Mouse (Mus musculus) bone marrow macrophage, adult 2 months (primary cell): ENCODE data around the gene Umod. TPM values are rescaled to one million over a fixed set of nuclear protein-coding genes. Genes with fewer than 3 reads are reported as not detected.

ENCODE experiments used
- H3K27ac ChIP-seq: 2 replicates; pipeline ENCODE4 v1.5.1; 2012; ENCODE audit warnings: low read depth, low read length; ENCODE audit not compliant: insufficient read depth
- H3K4me1 ChIP-seq: 2 replicates; pipeline ENCODE4 v1.6.1; 2012; ENCODE audit warnings: low read length; ENCODE audit not compliant: control insufficient read depth, insufficient read depth
- H3K4me3 ChIP-seq: 2 replicates; pipeline ENCODE4 v1.5.1; 2012; ENCODE audit warnings: mild to moderate bottlenecking, low read length, moderate library complexity; ENCODE audit not compliant: insufficient read depth
- CTCF ChIP-seq: IDR thresholded peaks from 2 replicates; pipeline ENCODE4 v1.5.1; 2012; ENCODE audit warnings: low read depth, mild to moderate bottlenecking, low read length, moderate library complexity
- POLR2A ChIP-seq: IDR thresholded peaks from 2 replicates; pipeline ENCODE4 v1.6.1; 2012; ENCODE audit warnings: mild to moderate bottlenecking, low read depth, low read length, borderline replicate concordance
- polyA plus RNA-seq: library from polyadenylated mRNA; stranded (reverse); fragments of >200 nt; gene quantifications from 2 replicates; pipeline ENCODE4 v1.2.4, GENCODE M21; 2012; ENCODE audit not compliant: missing spikeins, insufficient read depth, insufficient read length

Gene Umod
- not detected in 2 replicates for polyA plus RNA-seq

DNA sequence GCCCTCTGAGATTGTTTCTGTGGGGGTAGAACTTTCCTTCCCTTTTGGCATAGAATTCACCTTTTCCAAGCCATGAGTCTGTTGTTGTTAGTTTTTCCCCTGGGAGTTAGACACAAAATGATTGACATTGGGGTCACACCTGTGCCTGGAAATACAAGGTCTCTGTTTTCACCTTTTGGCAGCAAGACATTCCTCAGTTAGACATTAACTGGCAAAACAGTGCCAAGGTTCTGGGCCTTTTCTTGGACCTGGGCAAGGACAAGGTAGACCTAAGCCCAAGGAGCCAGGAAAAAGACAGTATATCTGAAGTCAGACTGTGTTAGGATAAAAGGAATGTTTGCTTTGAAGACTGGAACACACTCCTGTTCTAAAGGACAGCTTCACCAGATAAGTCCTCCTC is at the start of gene Umod:
Gene Umod (minus strand): TSS at position 27 of the 400 bp plus-strand sequence.
- no peak within 1 kb of the TSS for H3K4me3 ChIP-seq

DNA sequence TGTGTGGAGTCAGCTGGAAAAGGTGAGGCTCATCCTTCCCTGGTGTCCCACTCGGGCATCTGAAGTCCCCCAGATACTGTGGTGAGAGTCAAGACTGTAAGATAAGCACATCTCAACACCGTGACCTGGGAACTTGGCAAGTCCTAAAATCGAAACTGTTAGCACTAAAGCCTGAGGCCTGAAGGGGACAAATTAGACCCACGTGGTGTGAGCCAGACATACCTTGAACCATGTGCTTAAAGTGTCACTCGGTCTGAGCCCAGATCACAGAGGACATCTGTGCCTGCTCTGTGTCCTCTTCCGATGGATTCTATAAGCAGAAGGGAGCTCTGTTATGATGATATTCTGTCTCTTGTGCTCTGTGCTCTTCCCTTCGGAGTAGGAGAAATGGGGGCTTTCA is 49.5 kb upstream of the Umod start:
- H3K4me3 ChIP-seq = no peak overlapping the region
- no peaks in the 10 kb centered on the region for H3K4me1 ChIP-seq
- H3K27ac ChIP-seq = no peak overlapping the region
- TF ChIP-seq CTCF (no peak), POLR2A (no peak)

More for the DNA sequence above, at the start of gene Umod:
- Histone ChIP-seq H3K4me1 (no peaks in the 10 kb centered on the region), H3K27ac (no peak within 1 kb of the TSS)
- no peak for TF ChIP-seq POLR2A
- no peak for TF ChIP-seq CTCF

DNA sequence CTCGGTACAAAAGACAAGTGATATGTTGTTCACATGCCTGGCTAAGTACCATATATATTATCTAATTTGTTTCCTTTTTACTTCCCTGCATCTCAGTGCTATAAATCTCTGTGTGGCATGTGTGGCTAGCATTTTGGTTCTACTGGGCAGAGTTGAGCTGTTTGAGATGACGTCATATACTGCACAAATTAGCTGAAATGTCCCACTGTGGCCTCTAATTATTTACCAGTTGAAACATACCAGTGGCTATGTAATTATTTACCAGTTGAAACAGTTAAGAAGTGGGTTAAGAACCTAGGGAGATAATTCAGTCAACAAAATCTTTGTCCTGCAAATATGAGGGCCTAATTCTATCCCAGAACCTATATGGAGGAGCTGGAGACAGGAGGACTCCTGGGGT is 48.5 kb upstream of the Umod start:
- no peak overlapping the region for H3K27ac ChIP-seq
- no peak for TF ChIP-seq CTCF
- no peak for TF ChIP-seq POLR2A

DNA sequence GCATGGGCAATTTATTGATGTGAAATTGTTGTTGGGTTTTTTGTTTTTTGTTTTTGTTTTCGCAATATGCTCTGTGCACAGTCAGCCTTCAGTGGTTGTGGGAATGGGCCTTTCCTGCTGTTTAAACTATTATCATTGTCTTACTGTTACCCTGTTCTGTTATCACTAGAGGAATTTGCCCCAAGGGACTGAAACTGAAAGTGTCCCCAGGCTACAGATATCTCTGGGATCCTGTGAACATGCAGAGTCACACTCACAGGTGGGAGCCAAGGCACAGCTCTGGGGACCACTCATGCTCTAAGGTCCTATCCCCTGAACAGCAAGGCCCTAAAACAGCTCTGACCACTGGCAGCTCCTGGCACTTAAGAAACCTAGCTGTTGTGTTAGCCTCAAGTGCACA is 48.1 kb upstream of the Umod start:
- TF ChIP-seq POLR2A = no peak
- no peak for TF ChIP-seq CTCF
- H3K4me1 ChIP-seq = no peaks in the 10 kb centered on the region
- H3K27ac ChIP-seq = no peak overlapping the region
- no peak overlapping the region for H3K4me3 ChIP-seq

More for the DNA sequence above, 48.5 kb upstream of the Umod start:
- H3K4me3 ChIP-seq = no peak overlapping the region
- H3K4me1 ChIP-seq = no peaks in the 10 kb centered on the region

DNA sequence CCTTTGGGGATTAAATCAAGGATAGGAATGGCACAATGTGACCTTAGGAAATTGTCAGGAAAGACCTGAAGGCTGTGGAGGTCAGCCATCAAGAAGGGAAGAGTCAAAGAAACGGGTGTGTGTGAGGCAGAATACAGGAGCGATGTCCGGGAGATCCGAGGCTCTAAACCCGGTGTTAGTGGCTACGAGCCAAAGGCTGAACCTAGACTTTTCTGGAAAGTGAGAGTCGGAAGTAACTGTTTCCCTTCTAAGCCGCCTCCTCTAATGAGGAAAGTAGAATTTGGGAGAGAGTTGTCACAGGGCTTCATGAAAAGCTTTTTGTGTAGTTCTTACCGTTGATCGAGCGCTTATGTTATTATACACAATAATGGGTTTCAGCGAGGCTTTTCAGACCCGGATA is 47.4 kb upstream of the Umod start:
- no peak overlapping the region for H3K4me3 ChIP-seq
- no peak overlapping the region for H3K27ac ChIP-seq
- no peaks in the 10 kb centered on the region for H3K4me1 ChIP-seq
- no peak for TF ChIP-seq CTCF
- TF ChIP-seq POLR2A = no peak

DNA sequence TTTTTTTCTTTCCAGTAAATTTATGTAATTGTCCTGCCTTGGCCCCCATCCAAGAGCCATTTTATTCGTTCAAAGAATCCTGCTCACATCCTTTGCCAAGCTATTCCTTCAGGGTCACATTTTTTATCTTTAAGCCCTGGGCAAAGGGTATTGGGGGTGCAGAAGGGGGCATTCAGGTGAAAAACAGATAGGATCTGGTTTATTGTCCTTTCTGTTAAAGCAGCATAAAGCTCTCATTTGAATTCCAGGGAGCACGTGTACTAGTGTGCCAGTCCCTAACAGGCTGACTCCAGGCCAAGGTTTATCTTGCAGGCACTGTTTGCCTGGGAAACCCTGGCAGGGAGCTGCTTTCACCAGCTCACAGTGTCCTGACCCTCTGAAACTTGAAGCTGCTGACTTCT is 46.8 kb upstream of the Umod start:
- H3K27ac ChIP-seq = no peak overlapping the region

DNA sequence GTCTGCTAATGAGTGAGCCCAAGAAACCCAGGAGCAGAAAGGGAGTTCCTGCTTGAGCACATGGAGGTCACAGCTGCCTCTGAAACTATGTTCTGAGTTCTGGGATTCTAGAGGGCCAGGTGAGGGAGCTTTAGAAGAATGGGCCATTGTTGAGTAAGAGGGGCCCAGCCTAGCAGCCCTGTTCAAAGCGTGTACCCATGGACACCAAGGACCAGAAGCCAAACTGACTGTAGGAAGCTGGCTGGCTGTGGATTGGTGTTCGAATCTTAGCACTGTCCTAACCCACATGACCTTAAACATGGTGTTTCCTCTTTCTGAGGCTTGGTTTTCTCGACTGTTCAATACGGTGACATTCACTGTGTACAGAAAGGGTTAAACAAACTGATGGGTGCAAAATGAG is 44.3 kb upstream of the Umod start, which contains the start of gene Pdilt:
Gene Pdilt (minus strand): TSS at position 101 of the 400 bp plus-strand sequence.
- TF ChIP-seq POLR2A (no peak), CTCF (no peak)

More for the DNA sequence above, 46.8 kb upstream of the Umod start:
- Histone ChIP-seq H3K4me3 (no peak overlapping the region), H3K4me1 (no peaks in the 10 kb centered on the region)
- TF ChIP-seq CTCF (no peak), POLR2A (no peak)

DNA sequence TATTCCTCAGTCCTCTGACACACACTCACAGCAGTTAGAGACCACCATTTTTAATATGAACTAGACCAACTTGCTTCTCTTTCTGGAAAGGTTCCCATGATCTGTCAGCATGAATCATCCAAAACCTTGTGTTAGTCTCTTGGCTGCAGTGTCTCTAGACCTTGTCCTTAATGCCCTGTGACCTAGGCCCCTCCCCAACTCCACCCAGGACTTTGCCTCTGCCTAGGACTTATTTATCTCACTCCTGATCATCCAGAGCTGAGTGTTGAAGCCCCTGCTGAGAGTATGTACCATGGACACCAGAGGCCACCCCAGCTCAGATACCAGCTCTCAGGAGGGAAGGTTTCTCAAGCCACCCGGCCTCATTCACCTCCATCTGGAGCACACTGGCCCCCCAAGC is 43.3 kb upstream of the Umod start:
- H3K27ac ChIP-seq = no peak overlapping the region
- no peak overlapping the region for H3K4me3 ChIP-seq
- TF ChIP-seq CTCF (no peak), POLR2A (no peak)
- no peaks in the 10 kb centered on the region for H3K4me1 ChIP-seq

More for the DNA sequence above, 44.3 kb upstream of the Umod start, which contains the start of gene Pdilt:
- Histone ChIP-seq H3K27ac (no peak within 1 kb of the TSS), H3K4me1 (no peaks in the 10 kb centered on the region), H3K4me3 (no peak within 1 kb of the TSS)

DNA sequence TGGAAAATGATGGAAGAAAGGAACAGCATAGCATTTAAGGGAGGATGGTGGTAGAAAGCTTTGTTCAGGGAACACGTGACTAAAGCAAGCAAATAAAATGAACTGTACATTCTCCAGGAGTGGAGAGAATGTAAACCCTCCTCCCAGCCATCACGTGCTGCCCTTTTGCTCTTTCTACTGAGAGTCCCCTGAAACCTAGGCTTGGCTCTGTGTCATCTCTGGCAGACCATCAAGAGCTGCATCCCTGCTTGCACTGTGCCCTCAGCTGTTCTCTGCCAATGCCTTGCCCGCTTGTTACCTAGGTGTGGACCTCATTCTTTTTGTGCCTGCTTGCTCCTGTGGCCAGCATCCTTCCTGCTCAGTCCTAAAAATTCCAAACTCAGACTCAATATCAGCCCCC is 42.7 kb upstream of the Umod start:
- Histone ChIP-seq H3K27ac (no peak overlapping the region), H3K4me3 (no peak overlapping the region), H3K4me1 (no peaks in the 10 kb centered on the region)
- TF ChIP-seq POLR2A (no peak), CTCF (no peak)

DNA sequence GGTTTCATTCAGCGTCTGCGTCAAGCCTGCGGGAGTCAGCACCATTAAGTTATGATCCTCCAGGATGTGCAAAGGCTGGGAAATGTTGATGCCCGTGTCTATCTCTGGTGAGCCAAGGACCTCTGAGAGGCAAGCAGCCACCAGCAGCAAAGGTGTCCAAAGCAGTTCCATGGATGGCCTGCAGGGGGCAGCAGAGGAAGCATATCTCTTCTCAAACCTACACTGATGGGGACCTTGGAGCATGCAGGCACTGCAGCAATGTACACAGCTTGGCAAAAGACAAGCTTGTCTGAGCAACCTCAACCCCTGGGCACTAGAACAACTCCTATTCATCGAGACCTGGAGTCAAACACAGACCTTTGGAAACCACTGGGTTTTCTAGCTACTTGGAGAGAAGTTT is 40.6 kb upstream of the Umod start:
- Histone ChIP-seq H3K4me1 (no peaks in the 10 kb centered on the region), H3K4me3 (no peak overlapping the region), H3K27ac (no peak overlapping the region)
- TF ChIP-seq CTCF = peak; percentile 56
- no peak for TF ChIP-seq POLR2A

DNA sequence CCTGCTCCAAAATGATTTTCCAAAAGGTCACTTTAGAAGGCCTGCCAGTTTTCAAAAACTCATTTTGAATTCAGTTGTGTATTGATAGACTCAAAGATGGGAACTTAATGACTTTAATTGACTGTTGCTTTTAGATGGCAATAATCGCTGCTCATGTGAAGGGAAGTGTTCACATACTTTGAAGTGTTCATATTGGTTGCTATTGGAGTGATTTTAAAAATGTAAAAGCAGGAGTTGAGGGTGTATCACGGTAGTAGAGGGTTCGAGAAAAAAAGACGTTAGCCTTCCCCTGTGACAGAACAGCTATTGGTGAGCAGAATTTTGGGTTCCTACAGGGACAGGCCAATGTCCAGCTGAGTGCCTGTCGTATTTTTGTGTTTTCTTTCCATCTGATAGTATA is 40.1 kb upstream of the Umod start, which contains the start of gene Acsm5:
Gene Acsm5 (plus strand): TSS at position 301 of the 400 bp plus-strand sequence.
- TF ChIP-seq POLR2A = no peak
- no peak for TF ChIP-seq CTCF
- no peak within 1 kb of the TSS for H3K4me3 ChIP-seq
- no peak within 1 kb of the TSS for H3K27ac ChIP-seq
- no peaks in the 10 kb centered on the region for H3K4me1 ChIP-seq
